ENCODE assay signal across 17 mouse cellular contexts in the genomic region with DNA sequence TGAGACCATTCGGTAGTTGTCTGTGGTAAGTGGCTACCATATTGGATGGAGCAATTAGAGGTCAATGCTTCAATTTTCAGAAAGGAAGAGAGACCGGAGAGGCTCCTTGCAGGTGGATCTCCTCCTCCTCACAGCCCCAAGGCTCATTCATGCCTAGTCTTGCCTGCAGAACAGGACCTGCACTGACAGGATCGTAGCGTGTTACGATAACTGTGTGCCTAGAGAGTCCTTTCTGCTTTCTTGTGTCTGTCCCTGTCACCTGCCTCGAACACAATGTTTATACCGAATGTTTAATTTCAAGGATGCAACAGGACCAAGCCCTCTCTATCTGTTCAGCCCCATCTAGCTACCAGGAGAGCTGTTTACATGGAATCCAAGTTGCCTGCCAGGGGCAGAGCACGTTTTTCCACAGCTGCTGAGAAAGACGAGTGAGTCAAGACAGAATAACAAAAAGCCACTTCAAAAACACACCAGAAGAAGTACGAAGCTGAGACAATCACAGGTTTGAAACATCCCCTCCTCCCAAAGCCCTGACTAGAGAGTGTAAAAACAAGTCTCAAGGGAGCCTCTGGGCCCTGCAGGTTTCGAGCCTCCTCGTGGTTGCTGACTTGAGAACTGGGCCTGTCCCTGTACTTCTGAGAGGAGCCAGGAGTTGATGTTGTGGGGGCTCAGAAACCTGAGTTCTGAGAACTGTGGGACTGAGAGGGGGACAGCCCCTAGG. TPM values are rescaled to one million over a fixed set of nuclear protein-coding genes. Genes with fewer than 3 reads are reported as not detected.
DNase-seq lines count a peak whose midpoint lies in the region; ATAC-seq and TF ChIP-seq lines count a peak whose summit lies in the region.
"Had no signal": no experiment of that assay in that cellular context is flagged by ENCODE, and none has a peak within 500 bp of the region (broad histone marks: within the 10 kb centered on the region; RNA-seq: fewer than 3 reads in every experiment).

No protein-coding gene starts in this region.

- 0 out of 2 replicates have a peak overlapping the region, but pooled peaks have one; percentile 21 for H3K9ac ChIP-seq in embryonic facial prominence, embryonic 13.5 days
- H3K9ac ChIP-seq in CH12.LX (ENCODE audit: insufficient read depth, low read depth) = peak overlapping the region; percentile 77
- no peak overlapping the region for H3K9ac ChIP-seq in midbrain, postnatal 0 days (replicated peaks; ENCODE audit: low read length, poor library complexity, severe bottlenecking)
- H3K9ac ChIP-seq in forebrain, postnatal 0 days = no peak overlapping the region
- H3K9ac ChIP-seq: forebrain, embryonic 13.5 days had no signal

- H3K4me2 ChIP-seq in embryonic facial prominence, embryonic 13.5 days = no peak overlapping the region
- H3K4me2 ChIP-seq in CH12.LX (ENCODE audit: insufficient read depth, low read depth, poor library complexity, severe bottlenecking) = peak overlapping the region; percentile 70
- H3K4me2 ChIP-seq in midbrain, postnatal 0 days (ENCODE audit: low read depth, low read length, poor library complexity, severe bottlenecking) = no peak overlapping the region
- H3K4me2 ChIP-seq in forebrain, postnatal 0 days (ENCODE audit: low read depth) = no peak overlapping the region
- H3K4me2 ChIP-seq: forebrain, embryonic 13.5 days; midbrain, embryonic 11.5 days had no signal

- peak; percentile 94 for TF ChIP-seq EP300 in CH12.LX (IDR thresholded peaks at IDR 0.05; ENCODE audit: low read length)

- WGBS in embryonic facial prominence, embryonic 13.5 days = 58% methylated on average over 12 of the region's 12 CpGs
- 75% methylated on average over 12 of the region's 12 CpGs for WGBS in embryonic facial prominence, embryonic 10.5 days
- WGBS in limb, embryonic 10.5 days = 77% methylated on average over 12 of the region's 12 CpGs
- 78% methylated on average over 12 of the region's 12 CpGs for WGBS in midbrain, postnatal 0 days
- 82% methylated on average over 12 of the region's 12 CpGs for WGBS in forebrain, postnatal 0 days

- 0 out of 2 replicates have a peak, but pooled peaks cover 4% of the 10 kb centered on the region for H3K9me3 ChIP-seq in embryonic facial prominence, embryonic 13.5 days
- no peaks in the 10 kb centered on the region for H3K9me3 ChIP-seq in embryonic facial prominence, embryonic 10.5 days
- H3K9me3 ChIP-seq in CH12.LX (replicated peaks; ENCODE audit: low read length) = peaks cover 18% of the 10 kb centered on the region
- H3K9me3 ChIP-seq in limb, embryonic 10.5 days (replicated peaks) = no peaks in the 10 kb centered on the region
- no peaks in the 10 kb centered on the region for H3K9me3 ChIP-seq in midbrain, postnatal 0 days (ENCODE audit: low read length)
- H3K9me3 ChIP-seq in forebrain, postnatal 0 days (ENCODE audit: low read length) = no peaks in the 10 kb centered on the region
- H3K9me3 ChIP-seq: forebrain, embryonic 13.5 days had no signal

- no peak overlapping the region for H3K27ac ChIP-seq in embryonic facial prominence, embryonic 13.5 days
- H3K27ac ChIP-seq in embryonic facial prominence, embryonic 10.5 days (replicated peaks) = no peak overlapping the region; the same call in 1 of the 2 replicates
- peak overlapping the region; percentile 100 for H3K27ac ChIP-seq in CH12.LX (ENCODE audit: insufficient read depth, low read depth)
- H3K27ac ChIP-seq in limb, embryonic 10.5 days = 0 out of 2 replicates have a peak overlapping the region, but pooled peaks have one; percentile 21
- no peak overlapping the region for H3K27ac ChIP-seq in midbrain, postnatal 0 days (ENCODE audit: low read depth, low read length)
- H3K27ac ChIP-seq in forebrain, postnatal 0 days (ENCODE audit: low read depth, low read length) = no peak overlapping the region
- H3K27ac ChIP-seq: forebrain, embryonic 13.5 days had no signal

- no peaks in the 10 kb centered on the region for H3K79me2 ChIP-seq in CH12.LX (replicated peaks; ENCODE audit: control insufficient read depth, extremely low read depth, insufficient read depth, poor library complexity, severe bottlenecking)

- ATAC-seq in embryonic facial prominence, embryonic 13.5 days (ENCODE audit: insufficient number of reproducible peaks, insufficient read depth, low FRiP score, low TSS enrichment, low read depth) = no peak
- no peak for ATAC-seq in midbrain, postnatal 0 days (ENCODE audit: low FRiP score)
- no peak for ATAC-seq in forebrain, postnatal 0 days
- ATAC-seq: forebrain, embryonic 13.5 days had no signal

- no peaks in the 10 kb centered on the region for H3K27me3 ChIP-seq in embryonic facial prominence, embryonic 13.5 days
- H3K27me3 ChIP-seq in embryonic facial prominence, embryonic 10.5 days (replicated peaks; ENCODE audit: low read depth, poor library complexity, severe bottlenecking) = no peaks in the 10 kb centered on the region
- no peaks in the 10 kb centered on the region for H3K27me3 ChIP-seq in CH12.LX (replicated peaks)
- no peaks in the 10 kb centered on the region for H3K27me3 ChIP-seq in limb, embryonic 10.5 days (ENCODE audit: low read depth, poor library complexity, severe bottlenecking)
- no peaks in the 10 kb centered on the region for H3K27me3 ChIP-seq in midbrain, postnatal 0 days (ENCODE audit: insufficient read depth, low read length)
- no peaks in the 10 kb centered on the region for H3K27me3 ChIP-seq in forebrain, postnatal 0 days (ENCODE audit: insufficient read depth, low read length)
- H3K27me3 ChIP-seq: forebrain, embryonic 13.5 days had no signal

- H3K36me3 ChIP-seq in embryonic facial prominence, embryonic 13.5 days = no peaks in the 10 kb centered on the region
- no peaks in the 10 kb centered on the region for H3K36me3 ChIP-seq in embryonic facial prominence, embryonic 10.5 days (replicated peaks)
- peaks cover 16 to 20% of the 10 kb centered on the region in 2 experiments for H3K36me3 ChIP-seq in CH12.LX (replicated peaks in 1 of 2; ENCODE audit: control insufficient read depth in 1 of 2, insufficient read depth in 1 of 2, low read length in 1 of 2)
- no peaks in the 10 kb centered on the region for H3K36me3 ChIP-seq in limb, embryonic 10.5 days
- H3K36me3 ChIP-seq in midbrain, postnatal 0 days (ENCODE audit: insufficient read depth, low read length) = no peaks in the 10 kb centered on the region
- H3K36me3 ChIP-seq in forebrain, postnatal 0 days (ENCODE audit: insufficient read depth) = no peaks in the 10 kb centered on the region

- no peak for DNase-seq in embryonic facial prominence, embryonic 10.5 days (ENCODE audit: low spot score)
- DNase-seq in CH12.LX (ENCODE audit: extremely low read depth) = peak; percentile 99
- DNase-seq in limb, embryonic 10.5 days (ENCODE audit: low spot score) = no peak
- DNase-seq in thymus, postnatal 0 days (ENCODE audit: low spot score) = peak; percentile 73
- no peak for DNase-seq in midbrain, postnatal 0 days (ENCODE audit: low spot score)
- DNase-seq in left cerebral cortex, adult 18-20 months (ENCODE audit: low spot score in 2 of 2) = no peak
- DNase-seq in forebrain, postnatal 0 days = no peak
- DNase-seq: cerebellum, adult 8-10 months; gastrocnemius, postnatal 14 days; heart, postnatal 14 days; kidney, postnatal 10 days; liver; lung, postnatal 10 days had no signal

- H3K4me3 ChIP-seq in embryonic facial prominence, embryonic 13.5 days = no peak overlapping the region
- H3K4me3 ChIP-seq in embryonic facial prominence, embryonic 10.5 days = no peak overlapping the region
- peak overlapping the region in 2 of 3 experiments; percentile 35 to 37 for H3K4me3 ChIP-seq in CH12.LX (replicated peaks in 1 of 3; ENCODE audit: low read depth in 2 of 3, low read length in 2 of 3, poor library complexity in 1 of 3)
- no peak overlapping the region for H3K4me3 ChIP-seq in limb, embryonic 10.5 days
- no peak overlapping the region for H3K4me3 ChIP-seq in midbrain, postnatal 0 days (ENCODE audit: low read depth, low read length)
- H3K4me3 ChIP-seq in forebrain, postnatal 0 days (ENCODE audit: low read depth, low read length) = no peak overlapping the region
- H3K4me3 ChIP-seq: forebrain, embryonic 13.5 days had no signal

- no peak; a peak in 1 of 4 replicates for TF ChIP-seq CTCF in CH12.LX (conservative IDR thresholded peaks at IDR 0.05 in 1 of 2, IDR thresholded peaks at IDR 0.05 in 1 of 2; ENCODE audit: low read depth in 2 of 2, low read length in 2 of 2)
- no peak for TF ChIP-seq CTCF in midbrain, postnatal 0 days (IDR thresholded peaks at IDR 0.05)
- TF ChIP-seq CTCF in forebrain, postnatal 0 days (IDR thresholded peaks at IDR 0.05; ENCODE audit: low read depth) = no peak

- peak; percentile 31 for TF ChIP-seq RAD21 in CH12.LX (IDR thresholded peaks at IDR 0.05; ENCODE audit: low read depth, low read length)

- dilution Hi-C loops in CH12.LX (cut with MboI; ENCODE audit: extremely low pct_ligation_motif_present, extremely low pct_unique_long_range_greater_than_20kb, low sequenced_read_pairs) = no loop called here

- no peaks in the 10 kb centered on the region for H3K4me1 ChIP-seq in embryonic facial prominence, embryonic 13.5 days
- H3K4me1 ChIP-seq in embryonic facial prominence, embryonic 10.5 days = peaks cover 17% of the 10 kb centered on the region
- peaks cover 21 to 62% of the 10 kb centered on the region in 2 experiments for H3K4me1 ChIP-seq in CH12.LX (ENCODE audit: control insufficient read depth in 1 of 2, insufficient read depth in 2 of 2)
- no peaks in the 10 kb centered on the region for H3K4me1 ChIP-seq in limb, embryonic 10.5 days
- no peaks in the 10 kb centered on the region for H3K4me1 ChIP-seq in midbrain, postnatal 0 days (ENCODE audit: insufficient read depth, low read length)
- H3K4me1 ChIP-seq in forebrain, postnatal 0 days (ENCODE audit: insufficient read depth) = no peaks in the 10 kb centered on the region
- H3K4me1 ChIP-seq: forebrain, embryonic 13.5 days had no signal

- TF ChIP-seq POLR2A in CH12.LX (IDR thresholded peaks at IDR 0.05; ENCODE audit: low read depth, low read length) = no peak

- in situ Hi-C loops in CH12.LX (cut with MboI; ENCODE audit: low pct_ligation_motif_present, low pct_unique_long_range_greater_than_20kb, low sequenced_read_pairs) = loop anchor here (5.0 kb wide), 1 partner anchor 77 kb away; no protein-coding TSS in a partner anchor

RNA-seq across cellular contexts. Expression of a gene that starts 15.8 kb away (rescaled TPM):
- polyA plus RNA-seq in embryonic facial prominence, embryonic 13.5 days (2015; fragmentation: Nextera tagmentation; extraction: Ambion mirVana) = 0.30 and 0.69 TPM in 2 replicates
- 0.50 and 0.78 TPM in 2 replicates for polyA plus RNA-seq in embryonic facial prominence, embryonic 10.5 days (2016; fragmentation: Nextera tagmentation; extraction: Ambion mirVana)
- total RNA-seq in CH12.LX (2012; rRNA removed) (170 and 241 TPM in 2 replicates), CH12.LX (2014; rRNA removed) (178 and 203 TPM in 2 replicates)
- polyA plus RNA-seq in CH12.LX (2012; ENCODE audit: insufficient read length, low read depth) = 306 and 316 TPM in 2 replicates
- polyA plus RNA-seq in limb, embryonic 10.5 days (2016; fragmentation: Nextera tagmentation; extraction: Ambion mirVana) = 0.82 and 1.3 TPM in 2 replicates
- 36.2 and 37.4 TPM in 2 replicates for polyA plus RNA-seq in thymus, postnatal 0 days (2015; fragmentation: Nextera tagmentation; extraction: Ambion mirVana)
- not detected in 2 replicates for total RNA-seq in midbrain, postnatal 0 days (2014; rRNA removed)
- not detected in 2 replicates for polyA plus RNA-seq in midbrain, postnatal 0 days (2015; fragmentation: Nextera tagmentation; extraction: Ambion mirVana)
- total RNA-seq in left cerebral cortex, adult 18-20 months (2021) = under 1 TPM in 1 of 2 experiments, not detected in 1; 0.49 TPM
- total RNA-seq in forebrain, postnatal 0 days (2014; rRNA removed) = 0.38 TPM in 1 of 2 replicates, not detected in the other
- 0.06 and 0.17 TPM in 2 replicates for polyA plus RNA-seq in forebrain, postnatal 0 days (2015; fragmentation: Nextera tagmentation; extraction: Ambion mirVana)
- total RNA-seq: layer of hippocampus, postnatal 14 days had no signal
- polyA plus RNA-seq: forebrain, embryonic 13.5 days; midbrain, embryonic 11.5 days had no signal

Comparison
In these comparisons a context has a peak if more than half of its experiments do, and no peak if none do; other contexts are left out.
1. H3K27ac ChIP-seq: peak in CH12.LX (single experiment) and limb, embryonic 10.5 days (single experiment); none in embryonic facial prominence, embryonic 13.5 days (single experiment), embryonic facial prominence, embryonic 10.5 days (single experiment), midbrain, postnatal 0 days (single experiment) and forebrain, postnatal 0 days (single experiment).
2. H3K4me3 ChIP-seq: peak in CH12.LX (2 of 3); none in embryonic facial prominence, embryonic 13.5 days (single experiment), embryonic facial prominence, embryonic 10.5 days (single experiment), limb, embryonic 10.5 days (single experiment), midbrain, postnatal 0 days (single experiment) and forebrain, postnatal 0 days (single experiment).
3. H3K9ac ChIP-seq: peak in embryonic facial prominence, embryonic 13.5 days (single experiment) and CH12.LX (single experiment); none in midbrain, postnatal 0 days (single experiment) and forebrain, postnatal 0 days (single experiment).
4. DNase-seq: peak in CH12.LX (single experiment) and thymus, postnatal 0 days (single experiment); none in embryonic facial prominence, embryonic 10.5 days (single experiment), limb, embryonic 10.5 days (single experiment), midbrain, postnatal 0 days (single experiment), left cerebral cortex, adult 18-20 months (0 of 2) and forebrain, postnatal 0 days (single experiment).
5. RNA of a gene that starts 15.8 kb away (polyA plus RNA-seq): 306 to 316 TPM in CH12.LX and 36.2 to 37.4 TPM in thymus, postnatal 0 days; 0.82 to 1.3 TPM in limb, embryonic 10.5 days, 0.50 to 0.78 TPM in embryonic facial prominence, embryonic 10.5 days, 0.30 to 0.69 TPM in embryonic facial prominence, embryonic 13.5 days, 0.06 to 0.17 TPM in forebrain, postnatal 0 days and not detected in midbrain, postnatal 0 days; every median in the first group is over 10 times any median in the second.